Mouse (Mus musculus) spleen, adult 2 months (tissue): ENCODE results near the gene Syt6.

Experiments used
- CTCF ChIP-seq: fragments of 200-500 bp; IDR thresholded peaks from 2 replicates; pipeline ENCODE4 v1.5.1; 2011; ENCODE audit warnings: mild to moderate bottlenecking, inconsistent platforms; ENCODE audit not compliant: insufficient read depth, insufficient read length, insufficient replicate concordance; ENCODE audit errors: extremely low read depth
- POLR2A ChIP-seq: fragments of 200-500 bp; IDR thresholded peaks from 2 replicates; pipeline ENCODE4 v1.6.1; 2011; ENCODE audit warnings: low read depth, low read length, inconsistent platforms

GRCm38 (mm10) chr3:103546626-103547025, 28.4 kb upstream of the Syt6 start:
- TF ChIP-seq POLR2A (no peak), CTCF (no peak)
